ENCODE assay signal across 8 mouse cellular contexts in genomic region chr11:19009536-19010395, GRCm38 (mm10). TPM values are rescaled to one million over a fixed set of nuclear protein-coding genes. Genes with fewer than 3 reads are reported as not detected.
DNase-seq lines count a peak whose midpoint lies in the region; ATAC-seq and TF ChIP-seq lines count a peak whose summit lies in the region.

No protein-coding gene starts in this region.

- no peak for DNase-seq in kidney, adult 8-10 months
- peak; percentile 34 for DNase-seq in heart, postnatal 4 days
- DNase-seq in midbrain, postnatal 0 days (ENCODE audit: low spot score): no peak
- DNase-seq in urinary bladder, adult 18-20 months (ENCODE audit: low spot score in 2 of 2): no peak
- DNase-seq in layer of hippocampus, postnatal 36 days: no peak
- no peak for DNase-seq in right cerebral cortex, adult 18-20 months

- H3K27me3 ChIP-seq in kidney, embryonic 15.5 days: peaks cover 38% of the 10 kb centered on the region; the same call in 1 of the 2 replicates
- peaks cover 84% of the 10 kb centered on the region for H3K27me3 ChIP-seq in embryonic facial prominence, embryonic 13.5 days
- H3K27me3 ChIP-seq in midbrain, postnatal 0 days (ENCODE audit: insufficient read depth, low read length): no peaks in the 10 kb centered on the region

- H3K27ac ChIP-seq in kidney, embryonic 15.5 days: peak overlapping the region; percentile 89
- H3K27ac ChIP-seq in embryonic facial prominence, embryonic 13.5 days: 0 out of 2 replicates have a peak overlapping the region, but pooled peaks have one; percentile 33
- H3K27ac ChIP-seq in midbrain, postnatal 0 days (ENCODE audit: low read depth, low read length): no peak overlapping the region

- peak overlapping the region; percentile 59 for H3K4me3 ChIP-seq in kidney, embryonic 15.5 days (replicated peaks)
- H3K4me3 ChIP-seq in embryonic facial prominence, embryonic 13.5 days: peak overlapping the region; percentile 25
- H3K4me3 ChIP-seq in midbrain, postnatal 0 days (ENCODE audit: low read depth, low read length): 0 out of 2 replicates have a peak overlapping the region, but pooled peaks have one; percentile 5

- H3K4me1 ChIP-seq in kidney, embryonic 15.5 days: peaks cover 58% of the 10 kb centered on the region
- peaks cover 28% of the 10 kb centered on the region for H3K4me1 ChIP-seq in embryonic facial prominence, embryonic 13.5 days
- H3K4me1 ChIP-seq in midbrain, postnatal 0 days (ENCODE audit: insufficient read depth, low read length): no peaks in the 10 kb centered on the region

- H3K4me2 ChIP-seq in kidney, embryonic 15.5 days: peak overlapping the region; percentile 76
- peak overlapping the region; percentile 62 for H3K4me2 ChIP-seq in embryonic facial prominence, embryonic 13.5 days
- H3K4me2 ChIP-seq in midbrain, postnatal 0 days (ENCODE audit: low read depth, low read length, poor library complexity, severe bottlenecking): peak overlapping the region; percentile 35

- H3K9me3 ChIP-seq in kidney, embryonic 15.5 days (replicated peaks): no peaks in the 10 kb centered on the region
- no peaks in the 10 kb centered on the region for H3K9me3 ChIP-seq in embryonic facial prominence, embryonic 13.5 days
- no peaks in the 10 kb centered on the region for H3K9me3 ChIP-seq in midbrain, postnatal 0 days (ENCODE audit: low read length)

- 27% methylated on average over 17 of the region's 17 CpGs for WGBS in kidney, embryonic 15.5 days
- 17% methylated on average over 17 of the region's 17 CpGs for WGBS in embryonic facial prominence, embryonic 13.5 days
- 42% methylated on average over 17 of the region's 17 CpGs for WGBS in midbrain, postnatal 0 days

- 0 out of 2 replicates have a peak, but pooled peaks have one; percentile 2 for TF ChIP-seq CTCF in midbrain, postnatal 0 days (IDR thresholded peaks at IDR 0.05)

- ATAC-seq in kidney, embryonic 15.5 days (replicated peaks; ENCODE audit: low FRiP score): no peak
- no peak for ATAC-seq in embryonic facial prominence, embryonic 13.5 days (ENCODE audit: insufficient number of reproducible peaks, insufficient read depth, low FRiP score, low TSS enrichment, low read depth)
- ATAC-seq in midbrain, postnatal 0 days (ENCODE audit: low FRiP score): no peak

- peaks cover 5% of the 10 kb centered on the region; the same call in 1 of the 2 replicates for H3K36me3 ChIP-seq in kidney, embryonic 15.5 days
- peaks cover 2% of the 10 kb centered on the region; the same call in 1 of the 2 replicates for H3K36me3 ChIP-seq in embryonic facial prominence, embryonic 13.5 days
- no peaks in the 10 kb centered on the region for H3K36me3 ChIP-seq in midbrain, postnatal 0 days (ENCODE audit: insufficient read depth, low read length)

- H3K9ac ChIP-seq in kidney, embryonic 15.5 days: peak overlapping the region; percentile 44
- H3K9ac ChIP-seq in embryonic facial prominence, embryonic 13.5 days: peak overlapping the region; percentile 61
- H3K9ac ChIP-seq in midbrain, postnatal 0 days (replicated peaks; ENCODE audit: low read length, poor library complexity, severe bottlenecking): no peak overlapping the region

RNA-seq across cellular contexts. Expression of gene Meis1, which starts 9.0 kb away (rescaled TPM):
- 118 and 130 TPM in 2 replicates for polyA plus RNA-seq in kidney, embryonic 15.5 days (2015; fragmentation: Nextera tagmentation; extraction: Ambion mirVana)
- polyA plus RNA-seq in embryonic facial prominence, embryonic 13.5 days (2015; fragmentation: Nextera tagmentation; extraction: Ambion mirVana): 47.4 and 59.0 TPM in 2 replicates
- total RNA-seq in heart, postnatal 4 days (2021): 10 to 100 TPM; 37.8 to 41.6 TPM
- 28.6 and 40.1 TPM in 2 replicates for total RNA-seq in midbrain, postnatal 0 days (2014; rRNA removed)
- 16.1 and 18.8 TPM in 2 replicates for polyA plus RNA-seq in midbrain, postnatal 0 days (2015; fragmentation: Nextera tagmentation; extraction: Ambion mirVana)
- total RNA-seq in layer of hippocampus, postnatal 36 days (2021): 1 to 10 TPM; 1.8 to 2.3 TPM

Comparison
In these comparisons a context has a peak if more than half of its experiments do, and no peak if none do; other contexts are left out.
1. H3K4me3 ChIP-seq: peak in every context shown above with its lines; median percentile 59 in kidney, embryonic 15.5 days; 25 in embryonic facial prominence, embryonic 13.5 days; 5 in midbrain, postnatal 0 days.